Mouse (Mus musculus) right cerebral cortex, adult 18-20 months (tissue): ENCODE data around the gene Gm37419.

Source experiments
- DNase-seq: peaks from one replicate; pipeline ENCODE4 v3.0.0; 2022; ENCODE audit warnings: mixed read lengths

Gm37419 gene

DNA sequence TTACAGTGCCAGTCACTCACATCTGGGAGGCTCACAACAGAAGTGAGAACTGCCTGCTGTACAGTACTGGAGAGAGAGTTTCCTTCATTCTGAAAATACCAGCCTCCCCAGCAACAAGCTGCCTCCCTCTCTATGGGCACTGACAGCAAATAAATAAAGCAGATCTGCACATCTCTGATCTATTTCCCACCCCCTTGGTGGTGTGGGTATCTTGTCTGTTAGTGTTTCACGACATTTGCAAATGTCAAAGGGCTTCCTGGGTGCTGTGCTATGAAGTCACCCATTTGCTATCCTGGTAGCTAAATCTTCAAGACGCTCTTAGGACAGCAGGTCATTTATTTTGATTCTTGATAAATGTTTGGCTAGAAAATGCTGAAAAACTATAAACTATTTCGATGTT lies 8.9 kb downstream of the Gm37419 start:
- no peak for DNase-seq

DNA sequence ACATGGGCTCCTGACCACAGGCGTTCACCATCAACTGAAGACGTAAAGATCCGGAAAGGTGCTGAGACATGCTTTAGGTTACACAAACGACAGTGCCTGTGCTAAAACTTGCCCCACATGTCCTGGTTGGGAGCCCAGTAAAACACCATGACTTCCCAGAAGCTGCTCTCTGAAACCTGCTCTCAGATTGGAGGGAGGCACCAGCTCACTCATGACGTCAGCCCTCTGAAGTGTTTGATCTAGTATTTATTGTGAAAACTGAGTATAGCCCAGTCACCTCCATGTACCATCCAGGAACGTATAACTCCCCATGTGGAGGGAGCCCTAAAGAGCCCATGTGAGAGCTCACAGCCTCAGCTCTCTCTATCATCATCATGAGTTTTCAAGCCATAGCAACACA lies 9.6 kb downstream of the Gm37419 start:
- no peak for DNase-seq

DNA sequence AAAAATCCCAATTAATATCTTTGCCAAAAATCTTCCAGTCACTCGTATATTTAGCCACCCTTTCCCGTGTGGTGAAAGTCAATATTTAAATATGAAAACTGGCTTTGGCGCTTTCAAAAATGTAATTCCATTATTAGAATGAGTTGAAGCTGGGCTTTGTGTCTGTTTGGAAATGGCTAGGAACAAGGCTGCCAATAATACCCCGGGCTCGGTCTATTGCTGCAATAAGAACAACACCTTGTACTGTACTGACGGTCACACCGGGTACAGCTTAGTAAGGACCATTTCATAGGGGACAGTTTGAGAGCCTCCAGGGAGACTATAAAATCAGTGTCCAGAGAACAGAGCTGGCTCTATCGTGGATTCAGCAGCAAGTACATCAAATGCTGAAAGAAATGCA lies 17.6 kb downstream of the Gm37419 start:
- no peak for DNase-seq

DNA sequence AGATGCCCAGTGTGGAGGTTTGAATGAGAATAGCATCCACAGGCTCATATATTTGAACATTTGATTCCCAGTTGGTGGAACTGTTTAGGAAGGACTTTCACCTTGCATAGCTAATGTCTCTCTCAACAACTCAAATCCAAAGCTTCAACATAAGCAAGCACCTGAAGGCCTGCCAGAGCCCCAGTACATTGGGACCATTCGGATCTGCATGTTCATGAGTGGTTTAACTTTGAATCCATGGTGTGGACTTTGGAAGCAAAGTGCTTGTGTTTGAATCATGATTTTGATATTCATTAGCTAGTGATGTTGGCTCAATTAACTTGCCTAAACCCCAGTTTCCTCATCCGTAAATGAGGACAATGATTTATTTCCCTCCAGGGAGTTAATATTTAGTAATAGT lies 21.6 kb downstream of the Gm37419 start:
- DNase-seq = no peak

DNA sequence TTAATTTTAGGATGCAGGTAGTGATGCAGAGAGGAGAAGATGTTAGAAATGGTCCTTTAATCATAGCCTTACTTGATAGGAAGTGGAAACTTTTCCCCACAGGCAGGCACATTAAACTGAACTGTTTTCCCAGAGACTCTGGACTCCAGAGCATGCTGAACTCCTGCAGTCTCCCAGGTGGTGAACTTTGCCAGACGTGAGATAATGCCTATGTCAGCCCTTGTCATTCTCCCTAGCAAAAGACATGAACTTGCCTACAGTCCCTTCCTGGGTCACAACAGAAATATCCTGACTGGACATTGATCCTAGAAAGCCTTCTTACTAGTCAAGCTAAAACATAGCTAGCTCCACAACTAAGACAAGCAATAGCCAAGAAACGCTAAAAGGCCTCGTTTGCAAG lies 23.0 kb downstream of the Gm37419 start:
- DNase-seq = no peak

DNA sequence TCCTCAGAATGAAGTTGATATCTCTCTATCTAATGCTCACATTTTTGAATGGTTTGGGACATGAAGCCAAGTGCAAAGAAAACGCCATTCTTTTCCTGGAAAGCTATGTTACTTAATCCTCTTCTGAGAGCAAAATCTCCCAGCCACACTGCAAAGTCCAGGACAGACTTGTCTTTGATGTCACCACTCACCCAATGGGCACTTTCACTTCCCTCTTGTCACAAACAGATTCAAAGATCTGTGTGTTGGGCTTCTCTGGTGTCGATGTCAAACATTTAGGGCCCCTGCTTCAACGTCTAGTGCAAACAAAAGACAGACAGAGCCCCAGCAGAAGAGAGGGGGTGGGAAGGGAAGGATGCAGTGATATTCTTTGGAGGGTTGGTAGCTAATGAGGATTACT lies 23.8 kb downstream of the Gm37419 start:
- DNase-seq = no peak

DNA sequence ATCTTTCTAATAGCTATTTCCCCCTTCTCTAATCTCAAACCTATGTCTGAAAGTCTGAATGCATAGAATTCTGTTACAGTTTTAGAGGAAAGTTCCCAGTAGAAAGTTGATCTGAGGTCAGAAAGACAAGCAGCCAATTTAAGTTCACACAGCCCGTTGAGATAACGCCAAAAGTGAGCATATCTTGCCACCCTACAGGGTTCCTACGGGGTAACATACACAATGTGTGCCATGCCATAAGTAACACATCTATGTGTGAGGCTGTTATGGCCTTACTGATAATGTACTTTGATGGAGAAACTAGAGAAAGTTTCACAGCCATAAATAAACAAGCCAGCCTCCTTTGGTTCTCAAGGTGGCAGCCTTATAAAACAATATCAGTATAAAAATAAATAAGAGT lies 26.1 kb downstream of the Gm37419 start:
- DNase-seq = no peak

DNA sequence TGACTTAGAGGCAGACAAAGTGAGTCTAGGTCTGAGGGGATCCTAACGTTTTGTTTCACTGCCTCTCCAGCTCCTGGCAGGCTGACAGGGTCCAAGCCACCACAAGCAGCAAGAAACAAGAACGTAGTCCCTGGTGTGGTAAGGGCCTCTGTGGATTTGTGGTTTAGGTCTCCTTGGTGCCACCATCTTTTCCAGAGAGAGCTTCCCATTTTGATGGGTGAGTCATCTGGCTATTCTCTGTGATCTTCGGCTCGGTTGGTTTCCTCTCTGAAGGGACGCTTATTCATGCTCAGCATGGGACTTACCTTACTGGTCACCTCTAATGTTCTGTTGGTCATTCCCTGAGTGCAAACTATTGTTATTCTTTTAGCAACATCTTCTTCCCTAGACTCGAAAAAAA lies 28.0 kb downstream of the Gm37419 start:
- no peak for DNase-seq

DNA sequence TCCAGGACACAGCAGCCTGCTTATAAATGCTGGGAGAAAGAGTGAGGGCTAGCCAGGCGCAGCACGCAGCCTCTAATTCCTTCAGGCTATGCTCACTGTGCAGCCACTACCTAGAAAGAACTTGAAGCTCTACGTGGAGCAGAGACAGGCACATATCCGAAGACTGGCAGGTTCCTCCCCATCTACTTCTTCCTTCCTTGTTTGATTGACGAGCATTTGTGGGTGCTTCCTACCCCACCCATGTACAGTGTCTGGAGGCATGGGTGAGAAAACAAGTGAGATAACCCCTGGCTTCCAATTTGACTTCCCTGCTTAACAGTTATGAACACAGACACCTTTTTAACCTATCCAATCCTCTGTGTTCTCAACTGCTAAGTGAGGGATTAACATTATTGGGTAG lies 28.5 kb downstream of the Gm37419 start:
- no peak for DNase-seq

DNA sequence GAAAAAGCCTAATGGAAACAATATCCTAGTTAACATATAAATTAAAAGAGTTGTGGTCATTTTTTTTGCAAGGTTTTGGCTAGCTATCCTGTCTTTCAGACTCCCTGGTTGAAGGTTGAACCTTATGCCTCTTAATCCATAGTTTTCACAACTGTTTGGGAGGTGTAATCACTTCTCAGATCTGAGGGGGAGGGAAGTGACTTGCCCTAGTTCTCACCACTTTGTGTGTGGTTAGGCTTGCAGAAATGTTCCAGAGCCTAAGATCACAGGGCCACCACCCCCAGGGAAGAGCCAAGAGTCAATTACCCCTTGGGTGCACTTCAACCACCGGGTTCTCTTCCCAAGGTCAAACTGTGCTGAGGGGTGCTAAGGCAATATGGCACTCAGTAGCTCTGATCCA lies 33.4 kb downstream of the Gm37419 start:
- no peak for DNase-seq

DNA sequence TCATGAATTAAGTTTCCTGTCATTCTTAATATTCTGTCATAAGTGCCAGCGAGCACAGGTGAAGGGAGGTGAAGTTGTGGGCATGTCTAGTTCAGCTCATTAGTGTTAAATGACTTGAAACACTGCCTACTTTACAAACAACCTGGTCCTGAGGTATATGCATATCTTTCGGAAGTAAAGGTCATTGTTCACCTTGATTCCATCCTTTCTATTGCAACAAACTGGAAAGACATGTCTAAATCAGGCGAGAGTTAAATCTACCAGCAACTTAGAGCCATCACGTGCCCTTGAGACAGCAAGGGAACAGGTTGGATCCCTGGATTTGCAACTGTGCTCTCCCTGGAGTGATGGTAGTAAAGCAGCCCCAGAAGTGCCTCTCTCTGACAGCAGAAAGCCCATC lies 34.3 kb downstream of the Gm37419 start:
- no peak for DNase-seq

DNA sequence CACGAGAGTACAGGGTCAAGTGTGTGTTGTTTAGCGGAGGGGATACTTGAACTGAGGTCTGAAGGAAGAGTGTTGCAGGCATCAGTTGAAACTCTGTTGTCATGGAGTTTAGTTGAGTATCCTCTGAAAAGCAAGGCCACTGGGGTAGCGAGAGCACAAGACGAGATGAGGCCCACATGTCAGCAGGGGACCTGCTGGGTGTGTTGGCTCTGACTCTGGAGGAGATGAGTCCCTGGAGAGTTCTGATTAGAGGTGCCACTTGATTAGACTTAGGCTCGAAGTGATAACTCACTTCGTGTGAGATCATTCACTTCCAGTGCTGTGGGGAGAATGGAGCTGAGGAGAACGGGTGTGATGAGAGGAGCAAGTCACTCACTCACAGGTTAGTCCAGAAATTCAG lies 37.2 kb downstream of the Gm37419 start:
- DNase-seq = no peak

DNA sequence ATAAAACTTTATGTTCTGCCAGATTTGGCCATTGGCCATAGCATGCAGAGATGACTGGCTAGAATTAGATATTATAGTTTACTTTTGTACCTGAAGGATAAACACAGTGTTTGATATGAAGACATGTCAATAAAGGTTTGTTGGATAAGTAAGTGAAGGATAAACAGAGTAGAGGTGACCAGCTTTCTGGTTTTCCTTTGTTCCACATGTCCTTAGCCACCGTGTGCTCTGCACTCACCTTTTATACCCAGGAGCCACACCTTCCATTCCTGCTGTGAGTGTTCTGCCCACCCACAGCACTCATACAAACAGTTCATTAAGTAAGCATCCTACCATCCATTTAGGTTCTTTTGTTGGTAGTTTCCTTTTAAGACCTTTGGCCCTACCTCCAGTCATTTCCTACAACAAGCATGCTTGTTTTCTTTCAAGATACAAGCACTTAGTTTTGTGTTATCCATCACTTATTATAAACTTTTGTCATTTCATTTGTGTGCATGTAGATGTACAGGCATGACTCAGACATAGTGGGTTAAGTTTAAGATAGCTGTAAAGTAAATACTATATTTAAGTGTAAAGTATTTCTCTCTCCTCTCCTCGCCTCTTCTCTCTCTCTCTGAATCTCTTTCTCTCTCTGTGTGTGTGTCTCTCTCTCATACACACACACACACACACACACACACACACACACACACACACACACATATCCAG lies 41.8 kb downstream of the Gm37419 start:
- DNase-seq = no peak

DNA sequence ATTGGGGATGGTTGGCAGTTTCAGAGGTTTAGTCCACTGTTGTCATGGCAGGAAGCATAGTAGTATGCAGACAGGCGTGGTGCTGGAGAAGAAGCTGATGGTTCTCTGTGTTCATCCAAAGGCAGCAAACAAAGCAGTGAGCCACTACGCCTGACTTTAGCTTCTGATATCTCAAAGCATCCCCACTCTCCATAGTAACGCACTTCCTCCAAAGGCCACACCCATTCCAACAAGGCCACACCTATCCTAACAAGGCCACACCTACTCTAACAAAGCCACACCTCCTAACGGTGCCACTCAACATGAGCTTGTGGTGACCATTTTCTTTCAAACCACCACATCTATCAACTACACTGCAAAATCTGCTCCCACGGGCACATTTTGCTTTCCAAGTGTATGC lies 45.0 kb downstream of the Gm37419 start:
- DNase-seq = no peak

DNA sequence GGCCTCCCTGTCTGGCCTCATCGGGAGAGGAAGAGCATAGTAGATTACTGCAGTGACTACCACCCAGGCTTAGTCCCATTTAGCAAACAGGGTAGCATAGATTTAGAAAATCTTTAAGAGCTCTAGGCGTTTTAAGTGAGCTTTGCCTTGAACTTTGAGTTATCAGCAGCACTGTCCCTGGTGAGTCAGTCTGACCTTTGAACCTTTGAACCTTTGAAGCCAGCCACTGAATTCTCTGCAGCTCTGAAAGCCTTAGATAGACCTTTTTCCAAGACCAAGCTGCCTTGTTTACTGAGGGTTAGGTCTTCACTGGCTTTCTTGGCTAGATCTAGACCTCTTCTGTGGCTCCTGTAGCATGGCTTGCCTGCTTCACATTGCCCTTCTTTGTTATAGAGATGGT lies 46.2 kb downstream of the Gm37419 start:
- DNase-seq = no peak

DNA sequence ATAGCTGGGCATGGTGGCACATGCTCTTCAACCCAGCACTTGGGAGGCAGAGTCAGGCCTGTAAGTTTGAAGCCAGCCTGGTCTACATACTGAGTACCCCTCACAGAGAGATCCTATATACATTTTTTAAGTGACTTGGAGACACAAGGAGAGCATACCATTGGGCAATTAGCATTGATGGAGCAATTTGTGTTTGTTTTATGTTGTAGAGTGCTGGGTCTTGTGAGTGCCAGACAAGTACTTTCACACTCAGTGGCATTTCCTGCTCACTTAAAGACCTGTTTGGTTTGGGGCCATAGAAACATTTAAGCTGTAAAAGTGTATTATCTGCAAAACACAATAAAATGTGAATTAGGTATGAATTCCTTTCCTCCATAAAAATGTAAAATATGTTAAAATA lies 47.5 kb downstream of the Gm37419 start:
- no peak for DNase-seq

DNA sequence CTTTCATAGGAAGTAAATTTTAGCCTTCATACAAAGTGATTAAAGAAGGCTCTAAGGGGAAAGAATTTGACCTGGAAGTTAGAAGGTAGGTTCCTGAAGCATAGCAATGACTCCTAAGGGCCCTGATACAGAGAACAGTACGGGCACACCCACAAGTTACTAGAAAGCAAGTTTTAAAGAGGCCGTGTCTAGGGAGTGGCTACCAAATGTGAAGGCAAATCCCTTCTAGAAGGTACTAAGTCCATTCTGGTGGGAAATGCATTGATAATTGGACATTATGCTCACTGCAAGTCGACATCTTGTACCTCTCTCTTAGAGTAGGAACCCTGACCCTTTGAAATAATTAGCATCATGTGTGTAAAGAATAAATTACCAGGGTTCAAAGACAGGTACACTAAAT lies 48.1 kb downstream of the Gm37419 start:
- DNase-seq = no peak
